8 mouse cellular contexts compared by ENCODE assay signal in genomic region chr3:96555041-96555596, GRCm38 (mm10). TPM values are rescaled to one million over a fixed set of nuclear protein-coding genes. Genes with fewer than 3 reads are reported as not detected.
DNase-seq lines count a peak whose midpoint lies in the region; ATAC-seq and TF ChIP-seq lines count a peak whose summit lies in the region.

No protein-coding gene starts in this region.

- peak; percentile 55 for ATAC-seq in heart, postnatal 0 days (ENCODE audit: insufficient read depth, low read depth)

- H3K27ac ChIP-seq in heart, postnatal 0 days (ENCODE audit: low read depth): peak overlapping the region; percentile 96

- H3K4me2 ChIP-seq in heart, postnatal 0 days (ENCODE audit: low read depth, low read length): peak overlapping the region; percentile 72

- TF ChIP-seq CTCF in heart, postnatal 0 days (IDR thresholded peaks at IDR 0.05; ENCODE audit: low read depth): no peak

- TF ChIP-seq EP300 in heart, postnatal 0 days (IDR thresholded peaks at IDR 0.05; ENCODE audit: low read depth): peak; percentile 98

- H3K27me3 ChIP-seq in heart, postnatal 0 days (ENCODE audit: control insufficient read depth, insufficient read depth, low read length): no peaks in the 10 kb centered on the region

- peaks cover 37% of the 10 kb centered on the region for H3K4me1 ChIP-seq in heart, postnatal 0 days (ENCODE audit: control insufficient read depth, insufficient read depth)

- H3K9ac ChIP-seq in heart, postnatal 0 days (replicated peaks; ENCODE audit: low read depth, low read length): peak overlapping the region; percentile 96

- H3K4me3 ChIP-seq in heart, postnatal 0 days (ENCODE audit: low read depth, low read length): peak overlapping the region; percentile 27

- H3K36me3 ChIP-seq in heart, postnatal 0 days (replicated peaks; ENCODE audit: control insufficient read depth, insufficient read depth, low read length): peaks cover 15% of the 10 kb centered on the region

- H3K9me3 ChIP-seq in heart, postnatal 0 days (replicated peaks; ENCODE audit: control insufficient read depth, low read length): no peaks in the 10 kb centered on the region

- DNase-seq in thymus, postnatal 0 days (ENCODE audit: low spot score): peak; percentile 43
- DNase-seq in thymus, postnatal 25 days: no peak
- DNase-seq in fibroblast of lung, adult 2 months (ENCODE audit: low read depth): peak; percentile 79
- DNase-seq in heart, postnatal 0 days (ENCODE audit: low spot score): peak; percentile 96
- DNase-seq in kidney, postnatal 36 days: peak; percentile 88 to 95
- peak; percentile 89 for DNase-seq in lung, postnatal 14 days
- peak; percentile 34 to 40 for DNase-seq in thymus, postnatal 36 days
- no peak for DNase-seq in yolk sac, embryonic 10.5 days (ENCODE audit: low spot score)

- 7% methylated on average over 12 of the region's 12 CpGs for WGBS in heart, postnatal 0 days

RNA-seq across cellular contexts. Expression of gene Txnip, which starts 2.6 kb away (rescaled TPM):
- 260 TPM in 2 replicates for polyA plus RNA-seq in thymus, postnatal 0 days (2015; fragmentation: Nextera tagmentation; extraction: Ambion mirVana)
- total RNA-seq in heart, postnatal 0 days (2014; rRNA removed; ENCODE audit: low replicate concordance): 1,058 and 1,196 TPM in 2 replicates
- polyA plus RNA-seq in heart, postnatal 0 days (2015; fragmentation: Nextera tagmentation; extraction: Ambion mirVana): 332 and 600 TPM in 2 replicates

RNA-seq across cellular contexts. Expression of gene Gm16253, which starts 21.7 kb away (rescaled TPM):
- 0.42 and 0.46 TPM in 2 replicates for polyA plus RNA-seq in thymus, postnatal 0 days (2015; fragmentation: Nextera tagmentation; extraction: Ambion mirVana)
- total RNA-seq in heart, postnatal 0 days (2014; rRNA removed; ENCODE audit: low replicate concordance): not detected in 2 replicates
- polyA plus RNA-seq in heart, postnatal 0 days (2015; fragmentation: Nextera tagmentation; extraction: Ambion mirVana): 1.1 and 1.2 TPM in 2 replicates

RNA-seq across cellular contexts. Expression of gene Hfe2, which starts 30.1 kb away (rescaled TPM):
- polyA plus RNA-seq in thymus, postnatal 0 days (2015; fragmentation: Nextera tagmentation; extraction: Ambion mirVana): 0.13 and 0.18 TPM in 2 replicates
- total RNA-seq in heart, postnatal 0 days (2014; rRNA removed; ENCODE audit: low replicate concordance): 68.1 and 81.3 TPM in 2 replicates
- polyA plus RNA-seq in heart, postnatal 0 days (2015; fragmentation: Nextera tagmentation; extraction: Ambion mirVana): 24.7 and 25.9 TPM in 2 replicates

RNA-seq across cellular contexts. Expression of gene Polr3gl, which starts 38.9 kb away (rescaled TPM):
- polyA plus RNA-seq in thymus, postnatal 0 days (2015; fragmentation: Nextera tagmentation; extraction: Ambion mirVana): 25.8 and 28.8 TPM in 2 replicates
- 10.3 and 13.1 TPM in 2 replicates for total RNA-seq in heart, postnatal 0 days (2014; rRNA removed; ENCODE audit: low replicate concordance)
- 37.1 and 38.7 TPM in 2 replicates for polyA plus RNA-seq in heart, postnatal 0 days (2015; fragmentation: Nextera tagmentation; extraction: Ambion mirVana)

RNA-seq across cellular contexts. Expression of gene Ankrd34a, which starts 41.3 kb away (rescaled TPM):
- polyA plus RNA-seq in thymus, postnatal 0 days (2015; fragmentation: Nextera tagmentation; extraction: Ambion mirVana): 0.07 and 0.09 TPM in 2 replicates
- 1.2 and 5.3 TPM in 2 replicates for total RNA-seq in heart, postnatal 0 days (2014; rRNA removed; ENCODE audit: low replicate concordance)
- 6.0 and 6.8 TPM in 2 replicates for polyA plus RNA-seq in heart, postnatal 0 days (2015; fragmentation: Nextera tagmentation; extraction: Ambion mirVana)

Comparison
In these comparisons a context has a peak if more than half of its experiments do, and no peak if none do; other contexts are left out.
1. DNase-seq: peak in thymus, postnatal 0 days (single experiment), fibroblast of lung, adult 2 months (single experiment), heart, postnatal 0 days (single experiment), kidney, postnatal 36 days (2 of 2), lung, postnatal 14 days (single experiment) and thymus, postnatal 36 days (2 of 2); none in thymus, postnatal 25 days (single experiment) and yolk sac, embryonic 10.5 days (single experiment).
2. RNA of gene Hfe2, which starts 30.1 kb away (polyA plus RNA-seq): 24.7 to 25.9 TPM in heart, postnatal 0 days; 0.13 to 0.18 TPM in thymus, postnatal 0 days; every median in the first group is over 10 times any median in the second.